Mouse (Mus musculus): Measurements from ENCODE around the gene Higd1a. TPM values are rescaled to one million over a fixed set of nuclear protein-coding genes. Genes with fewer than 3 reads are reported as not detected.

The Higd1a gene
- polyA plus RNA-seq, 1 experiment from 2014 or later: 158 TPM

DNA sequence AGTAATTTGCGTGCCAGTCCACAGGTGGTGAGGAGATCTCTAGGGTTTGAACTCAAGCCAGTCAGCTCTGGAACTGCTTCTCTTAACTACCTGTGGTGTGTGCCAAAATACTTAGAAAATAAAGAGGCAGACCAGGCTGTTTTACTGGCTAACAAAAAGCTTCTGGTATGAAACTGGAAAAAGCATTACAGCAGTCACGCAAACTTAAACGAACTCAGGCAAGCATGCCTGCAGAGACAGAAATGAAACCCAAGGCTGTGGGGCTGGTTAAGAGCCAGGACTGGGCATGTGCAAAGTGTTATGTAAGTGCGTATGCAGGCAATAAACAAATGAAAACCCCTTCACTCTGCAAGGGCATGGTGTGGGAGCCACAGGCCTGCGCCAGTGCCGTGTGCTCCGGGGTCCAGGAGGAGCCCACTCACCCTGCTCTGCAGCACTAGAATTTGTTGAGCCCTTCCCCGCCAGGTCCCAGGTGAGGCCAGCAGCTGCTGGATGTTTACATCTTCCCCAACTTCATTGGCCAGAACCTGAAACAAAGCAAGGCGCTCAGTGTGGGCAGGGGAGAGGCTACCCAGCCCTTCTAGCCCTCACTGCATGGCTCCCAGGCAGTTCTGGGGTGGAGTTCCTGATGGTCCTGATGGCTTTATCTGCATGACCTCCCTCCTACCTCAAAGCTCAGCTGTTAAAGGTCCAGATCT is 38.9 kb downstream of the Higd1a start:
- no peaks in the 10 kb centered on the region for H3K9me3 ChIP-seq (ENCODE audit: control insufficient read depth, low read length)
- H3K4me1 ChIP-seq (replicated peaks; ENCODE audit: control insufficient read depth, insufficient read depth, low read length): peaks cover 10% of the 10 kb centered on the region; the same call in 1 of the 2 replicates
- H3K27ac ChIP-seq: peak overlapping the region; percentile 20; the same call in 1 of the 2 replicates
- H3K9ac ChIP-seq: no peak overlapping the region
- H3K4me2 ChIP-seq (replicated peaks): no peak overlapping the region
- WGBS: 80% methylated on average over 9 of the region's 9 CpGs
- no peak overlapping the region for H3K4me3 ChIP-seq (replicated peaks; ENCODE audit: low read length)
- H3K36me3 ChIP-seq (replicated peaks; ENCODE audit: control insufficient read depth, insufficient read depth): no peaks in the 10 kb centered on the region
- no peak for DNase-seq (ENCODE audit: low spot score)
- no peak for ATAC-seq (ENCODE audit: low FRiP score)
- no peaks in the 10 kb centered on the region for H3K27me3 ChIP-seq (ENCODE audit: control insufficient read depth, insufficient read depth, low read length)

DNA sequence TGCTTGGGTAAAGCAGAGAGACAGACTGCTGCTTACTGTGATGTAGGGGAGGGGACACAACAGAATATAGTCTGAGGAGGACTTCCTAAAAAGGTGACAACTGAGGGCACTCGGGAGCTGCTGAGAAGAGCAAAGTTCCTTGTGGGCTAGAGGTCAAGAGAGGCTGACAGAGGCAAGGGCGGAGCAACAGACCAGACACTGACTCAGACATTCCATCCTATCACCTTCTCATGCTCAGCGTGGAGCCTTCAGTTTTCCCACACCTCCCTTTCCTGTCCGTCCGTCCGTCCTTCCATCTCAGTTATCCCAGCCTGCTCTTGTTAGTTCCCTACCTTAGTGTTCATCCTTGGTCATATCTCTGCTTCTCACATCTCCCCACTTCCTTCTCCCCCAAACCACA is 43.0 kb downstream of the Higd1a start:
- Histone ChIP-seq H3K4me1 (replicated peaks; ENCODE audit: control insufficient read depth, insufficient read depth, low read length) (peaks cover 17% of the 10 kb centered on the region), H3K4me2 (replicated peaks) (no peak overlapping the region), H3K4me3 (replicated peaks; ENCODE audit: low read length) (no peak overlapping the region), H3K27me3 (ENCODE audit: control insufficient read depth, insufficient read depth, low read length) (no peaks in the 10 kb centered on the region), H3K27ac (no peak overlapping the region), H3K9me3 (ENCODE audit: control insufficient read depth, low read length) (no peaks in the 10 kb centered on the region), H3K9ac (no peak overlapping the region), H3K36me3 (replicated peaks; ENCODE audit: control insufficient read depth, insufficient read depth) (no peaks in the 10 kb centered on the region)
- WGBS: 82% methylated on average over 6 of the region's 6 CpGs
- ATAC-seq (ENCODE audit: low FRiP score) (no peak), DNase-seq (ENCODE audit: low spot score) (no peak)

DNA sequence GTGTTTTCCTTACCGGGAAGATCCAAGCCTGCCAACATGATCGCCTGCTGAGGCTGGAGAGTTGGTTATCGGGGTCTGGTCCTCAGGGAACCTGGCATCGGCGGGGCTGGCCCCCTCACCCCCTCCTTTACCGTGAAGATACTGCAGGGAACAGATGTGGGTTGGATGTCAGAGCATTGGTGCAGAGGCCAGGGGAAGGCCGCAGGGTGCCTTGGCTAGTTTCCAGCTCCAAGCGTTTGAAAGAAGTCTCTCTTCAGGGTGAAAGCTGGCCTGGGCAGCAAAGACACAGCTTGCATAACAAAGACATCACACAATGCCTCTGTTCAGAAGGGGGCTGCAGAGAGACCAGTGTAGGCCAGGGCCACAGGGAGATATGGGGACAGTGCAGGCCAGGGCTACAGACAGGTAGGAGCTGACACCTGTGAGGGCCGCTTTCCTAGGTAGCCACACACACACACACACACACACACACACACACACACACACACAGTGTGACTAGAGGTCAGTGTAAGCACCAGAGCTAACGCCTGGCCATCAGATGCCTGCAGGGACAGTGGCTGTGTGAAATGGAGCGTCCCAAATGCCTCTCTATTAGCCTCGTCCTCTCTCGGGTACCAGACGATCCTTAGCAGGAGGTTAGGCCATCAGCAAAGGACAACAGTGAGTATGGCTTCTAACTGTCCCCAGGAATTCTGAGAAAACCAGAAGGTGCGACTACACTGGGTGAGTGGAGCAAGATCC is 47.9 kb downstream of the Higd1a start:
- H3K27me3 ChIP-seq (ENCODE audit: control insufficient read depth, insufficient read depth, low read length): no peaks in the 10 kb centered on the region
- no peak overlapping the region for H3K4me2 ChIP-seq (replicated peaks)
- no peak overlapping the region for H3K9ac ChIP-seq
- peaks cover 28% of the 10 kb centered on the region for H3K4me1 ChIP-seq (replicated peaks; ENCODE audit: control insufficient read depth, insufficient read depth, low read length)
- H3K27ac ChIP-seq: peak overlapping the region; percentile 62
- DNase-seq (ENCODE audit: low spot score) (peak; percentile 54), ATAC-seq (ENCODE audit: low FRiP score) (peak; percentile 74)
- H3K9me3 ChIP-seq (ENCODE audit: control insufficient read depth, low read length): no peaks in the 10 kb centered on the region
- no peak overlapping the region for H3K4me3 ChIP-seq (replicated peaks; ENCODE audit: low read length)
- 13% methylated on average over 15 of the region's 15 CpGs for whole genome bisulfite sequencing
- H3K36me3 ChIP-seq (replicated peaks; ENCODE audit: control insufficient read depth, insufficient read depth): no peaks in the 10 kb centered on the region

DNA sequence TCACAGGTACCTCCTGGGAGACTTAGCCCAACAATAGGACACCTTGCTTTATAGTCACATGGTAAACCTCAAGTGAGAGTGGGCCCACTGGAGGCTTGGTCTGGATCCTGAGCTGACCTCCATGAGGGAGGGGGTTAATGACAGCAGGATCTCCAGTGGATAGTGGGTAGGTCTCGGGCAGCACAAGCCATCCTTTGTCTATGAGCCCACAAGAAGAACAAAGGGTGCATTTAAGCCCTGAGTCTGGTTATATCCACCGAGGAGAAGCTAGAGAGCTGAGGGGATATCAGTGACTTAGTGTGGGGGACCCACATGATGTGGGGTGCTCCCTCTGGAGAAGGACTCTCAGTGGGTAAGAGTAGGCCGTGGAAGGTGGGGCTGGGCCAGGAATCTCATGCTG is 49.7 kb downstream of the Higd1a start:
- Histone ChIP-seq H3K9me3 (ENCODE audit: control insufficient read depth, low read length) (no peaks in the 10 kb centered on the region), H3K4me3 (replicated peaks; ENCODE audit: low read length) (no peak overlapping the region), H3K9ac (no peak overlapping the region), H3K4me2 (replicated peaks) (no peak overlapping the region), H3K4me1 (replicated peaks; ENCODE audit: control insufficient read depth, insufficient read depth, low read length) (peaks cover 28% of the 10 kb centered on the region), H3K36me3 (replicated peaks; ENCODE audit: control insufficient read depth, insufficient read depth) (no peaks in the 10 kb centered on the region), H3K27ac (no peak overlapping the region), H3K27me3 (ENCODE audit: control insufficient read depth, insufficient read depth, low read length) (no peaks in the 10 kb centered on the region)
- WGBS: 41% methylated on average over 3 of the region's 3 CpGs
- DNase-seq (ENCODE audit: low spot score) (no peak), ATAC-seq (ENCODE audit: low FRiP score) (no peak)

DNA sequence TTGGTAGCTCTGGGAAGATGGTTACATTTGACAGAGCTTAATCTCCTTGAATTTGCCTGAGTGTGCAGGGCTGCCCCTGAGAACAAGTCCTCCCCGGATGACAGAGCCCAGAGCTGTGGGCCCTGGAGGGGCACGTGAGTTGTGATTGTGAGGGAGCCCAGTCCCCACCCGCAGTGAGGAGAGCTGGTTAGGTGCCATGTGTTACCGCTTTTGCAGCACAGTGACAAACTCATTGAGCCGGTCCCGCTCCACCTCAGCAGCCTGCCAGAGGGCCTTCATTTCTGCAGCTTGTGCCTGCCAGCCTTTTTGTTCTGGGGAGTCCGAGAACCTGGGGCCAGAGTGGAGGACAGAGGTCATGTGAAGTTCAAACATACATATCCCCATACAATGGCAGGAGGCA is 50.2 kb downstream of the Higd1a start:
- Histone ChIP-seq H3K4me1 (replicated peaks; ENCODE audit: control insufficient read depth, insufficient read depth, low read length) (peaks cover 28% of the 10 kb centered on the region), H3K4me2 (replicated peaks) (no peak overlapping the region), H3K27me3 (ENCODE audit: control insufficient read depth, insufficient read depth, low read length) (no peaks in the 10 kb centered on the region), H3K4me3 (replicated peaks; ENCODE audit: low read length) (no peak overlapping the region), H3K27ac (no peak overlapping the region), H3K9ac (no peak overlapping the region), H3K9me3 (ENCODE audit: control insufficient read depth, low read length) (no peaks in the 10 kb centered on the region), H3K36me3 (replicated peaks; ENCODE audit: control insufficient read depth, insufficient read depth) (no peaks in the 10 kb centered on the region)
- DNase-seq (ENCODE audit: low spot score) (no peak), ATAC-seq (ENCODE audit: low FRiP score) (no peak)
- WGBS: 41% methylated on average over 7 of the region's 7 CpGs

DNA sequence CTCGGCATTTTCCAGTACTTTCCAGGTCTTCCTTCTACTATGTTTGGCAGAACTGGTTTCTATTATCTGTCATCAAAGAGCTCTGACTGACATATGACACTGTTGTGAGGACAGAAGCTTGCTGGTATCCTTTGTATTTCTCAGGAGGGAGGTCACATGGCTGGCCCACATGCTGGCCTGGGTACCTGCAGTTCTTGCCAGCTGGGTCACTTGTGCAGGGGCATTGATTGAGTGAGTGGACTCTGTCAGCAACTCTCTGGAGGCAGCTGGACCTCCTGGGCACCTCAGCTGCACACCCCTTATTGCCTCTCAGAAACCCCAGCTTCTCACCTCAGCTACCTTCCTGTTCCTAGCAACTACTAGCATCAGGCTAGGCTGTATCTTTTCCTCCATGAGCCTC is 50.6 kb downstream of the Higd1a start:
- no peak overlapping the region for H3K9ac ChIP-seq
- no peak for ATAC-seq (ENCODE audit: low FRiP score)
- H3K9me3 ChIP-seq (ENCODE audit: control insufficient read depth, low read length): no peaks in the 10 kb centered on the region
- no peak for DNase-seq (ENCODE audit: low spot score)
- H3K36me3 ChIP-seq (replicated peaks; ENCODE audit: control insufficient read depth, insufficient read depth): no peaks in the 10 kb centered on the region
- H3K4me1 ChIP-seq (replicated peaks; ENCODE audit: control insufficient read depth, insufficient read depth, low read length): peaks cover 28% of the 10 kb centered on the region
- H3K27me3 ChIP-seq (ENCODE audit: control insufficient read depth, insufficient read depth, low read length): no peaks in the 10 kb centered on the region
- WGBS: 55% methylated on average over 1 of the region's 1 CpGs
- no peak overlapping the region for H3K4me3 ChIP-seq (replicated peaks; ENCODE audit: low read length)
- no peak overlapping the region for H3K27ac ChIP-seq
- H3K4me2 ChIP-seq (replicated peaks): no peak overlapping the region

DNA sequence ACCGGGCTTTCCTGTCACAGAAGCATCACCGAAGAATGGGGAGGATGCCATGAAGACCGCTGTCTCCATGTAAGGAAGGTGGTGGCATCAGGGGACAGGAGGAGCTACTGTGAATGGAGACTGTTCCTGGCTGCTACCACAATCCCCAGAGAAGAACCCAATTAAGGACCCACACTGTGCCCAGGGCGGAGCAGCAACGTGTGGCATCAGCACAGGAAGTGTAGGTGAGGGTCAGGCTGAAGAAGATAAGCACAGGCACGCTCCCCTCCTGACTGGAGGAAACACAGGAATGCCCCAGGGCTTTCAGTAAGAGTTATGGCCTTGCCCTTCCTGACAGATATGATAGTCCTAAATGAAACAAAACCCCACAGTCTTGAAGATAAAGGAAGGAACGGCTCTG is 55.4 kb downstream of the Higd1a start:
- no peak overlapping the region for H3K4me3 ChIP-seq (replicated peaks; ENCODE audit: low read length)
- no peak for ATAC-seq (ENCODE audit: low FRiP score)
- no peak overlapping the region for H3K9ac ChIP-seq
- no peak for DNase-seq (ENCODE audit: low spot score)
- peaks cover 2% of the 10 kb centered on the region; the same call in 1 of the 2 replicates for H3K4me1 ChIP-seq (replicated peaks; ENCODE audit: control insufficient read depth, insufficient read depth, low read length)
- H3K4me2 ChIP-seq (replicated peaks): no peak overlapping the region
- no peaks in the 10 kb centered on the region for H3K27me3 ChIP-seq (ENCODE audit: control insufficient read depth, insufficient read depth, low read length)
- H3K36me3 ChIP-seq (replicated peaks; ENCODE audit: control insufficient read depth, insufficient read depth): no peaks in the 10 kb centered on the region
- H3K9me3 ChIP-seq (ENCODE audit: control insufficient read depth, low read length): no peaks in the 10 kb centered on the region
- H3K27ac ChIP-seq: no peak overlapping the region
- 78% methylated on average over 7 of the region's 7 CpGs for WGBS

DNA sequence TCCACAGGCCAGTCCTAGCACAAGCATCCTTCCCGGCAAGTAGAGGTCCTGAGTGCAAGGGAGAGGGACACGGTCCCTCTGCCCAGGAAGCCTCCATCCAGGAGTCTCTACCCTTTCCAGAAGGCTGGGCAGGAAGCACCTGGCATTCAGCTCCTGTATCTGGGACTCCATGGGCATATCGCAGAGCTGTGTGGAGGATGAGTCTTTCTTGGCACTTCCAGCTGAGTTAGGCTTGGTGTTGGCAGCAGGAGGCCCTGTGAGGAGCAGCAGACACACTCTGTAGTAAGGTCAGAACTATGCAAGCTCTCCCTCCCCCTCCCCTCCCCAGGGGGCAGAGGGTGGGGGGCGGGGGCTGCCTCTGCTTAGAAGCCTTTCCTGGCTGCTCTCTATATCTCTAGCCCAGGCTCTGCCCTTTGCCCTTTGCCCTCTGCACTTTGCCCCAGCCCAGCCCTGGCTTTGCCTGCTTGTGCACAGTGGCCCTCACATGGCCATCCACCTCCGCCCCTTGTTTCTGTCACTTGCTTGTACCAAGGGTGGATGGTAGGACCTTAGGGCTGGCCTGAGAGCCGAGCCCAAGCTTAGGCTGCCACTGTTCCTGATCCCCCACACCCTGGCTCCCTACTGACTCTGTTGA is 59.2 kb downstream of the Higd1a start:
- WGBS: 46% methylated on average over 6 of the region's 6 CpGs
- ATAC-seq (ENCODE audit: low FRiP score): no peak; the same call in 1 of the 2 replicates
- no peak overlapping the region for H3K27ac ChIP-seq

More for the DNA sequence above, 59.2 kb downstream of the Higd1a start:
- DNase-seq (ENCODE audit: low spot score): no peak
- no peaks in the 10 kb centered on the region for H3K4me1 ChIP-seq (replicated peaks; ENCODE audit: control insufficient read depth, insufficient read depth, low read length)
- H3K9ac ChIP-seq: no peak overlapping the region
- no peaks in the 10 kb centered on the region for H3K27me3 ChIP-seq (ENCODE audit: control insufficient read depth, insufficient read depth, low read length)
- no peaks in the 10 kb centered on the region for H3K9me3 ChIP-seq (ENCODE audit: control insufficient read depth, low read length)
- H3K36me3 ChIP-seq (replicated peaks; ENCODE audit: control insufficient read depth, insufficient read depth): no peaks in the 10 kb centered on the region
- H3K4me2 ChIP-seq (replicated peaks): no peak overlapping the region
- H3K4me3 ChIP-seq (replicated peaks; ENCODE audit: low read length): no peak overlapping the region
